Mouse (Mus musculus): ENCODE measurements around the gene Col8a1. TPM values are rescaled to one million over a fixed set of nuclear protein-coding genes. Genes with fewer than 3 reads are reported as not detected.
A peak's percentile ranks its signal among the peaks of the same experiment; 100 is the strongest.

The Col8a1 gene
- 11.6 and 15.7 TPM in 2 replicates for polyA plus RNA-seq (2015; fragmentation: Nextera tagmentation; extraction: Ambion mirVana)

DNA sequence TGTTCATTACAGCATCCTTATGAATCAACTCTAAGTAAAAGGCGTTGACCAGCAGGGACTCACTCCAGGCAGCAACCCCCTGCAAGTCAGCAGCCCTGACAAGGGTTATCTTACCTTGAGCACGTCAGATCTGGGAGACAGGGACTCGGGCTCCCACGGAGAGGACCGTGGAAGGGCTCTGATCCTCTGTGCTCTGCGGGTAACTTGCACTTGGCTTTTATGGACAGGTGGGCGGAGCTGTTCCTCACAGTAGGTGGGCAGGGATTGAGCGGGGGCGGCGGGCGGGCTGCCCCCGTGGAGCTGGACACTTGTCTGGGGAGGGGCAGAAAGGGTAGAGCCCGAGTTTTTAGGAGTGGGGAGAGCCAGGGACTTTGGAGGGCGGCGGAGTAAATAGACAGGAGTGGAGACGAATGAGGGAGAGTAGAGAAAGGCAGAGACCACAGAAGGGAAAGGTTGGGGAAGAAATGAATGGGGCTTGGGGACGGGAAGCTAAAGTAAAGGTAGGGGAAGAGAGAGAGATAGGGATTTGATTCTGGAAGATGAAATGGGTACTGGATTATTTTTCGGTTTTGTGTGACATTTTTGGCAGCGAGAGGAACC, at the start of gene Col8a1:
TSS of gene Col8a1 (minus strand) at position 212 of the 600 bp plus-strand sequence.
- peak within 1 kb of the TSS; percentile 40 for H3K4me3 ChIP-seq (replicated peaks)
- peaks cover 3% of the 10 kb centered on the region; the same call in 1 of the 2 replicates for H3K27me3 ChIP-seq (replicated peaks)
- H3K36me3 ChIP-seq = no peaks in the 10 kb centered on the region
- H3K27ac ChIP-seq = no peak within 1 kb of the TSS
- H3K9ac ChIP-seq = peak within 1 kb of the TSS; percentile 6; the same call in 1 of the 2 replicates
- peaks cover 12% of the 10 kb centered on the region; the same call in 1 of the 2 replicates for H3K4me1 ChIP-seq
- WGBS = 3% methylated on average over 19 of the region's 19 CpGs
- peak within 1 kb of the TSS; percentile 74 for H3K4me2 ChIP-seq
- H3K9me3 ChIP-seq = no peaks in the 10 kb centered on the region
- no peak for ATAC-seq (ENCODE audit: insufficient read depth, low FRiP score, low read depth)

DNA sequence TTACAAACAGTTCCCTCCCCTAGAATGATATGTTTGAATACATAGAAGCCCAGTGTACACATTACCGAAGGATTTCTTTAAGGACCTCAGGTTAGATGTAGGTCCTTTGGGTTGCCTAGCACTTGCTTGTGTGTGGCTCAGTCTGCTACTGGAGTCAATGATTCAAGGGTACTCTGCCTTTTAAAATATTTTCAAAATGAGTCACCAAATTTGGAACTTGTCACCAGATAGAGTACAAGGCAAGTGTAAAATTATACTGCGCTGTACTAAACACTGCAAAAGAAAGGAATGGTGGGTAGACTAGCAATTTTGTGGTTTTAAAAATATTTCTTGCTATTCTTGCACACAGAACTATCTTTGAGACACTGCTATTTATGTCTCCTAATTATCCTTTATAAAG, 47.3 kb upstream of the Col8a1 start:
- no peaks in the 10 kb centered on the region for H3K9me3 ChIP-seq
- no peak overlapping the region for H3K4me3 ChIP-seq (replicated peaks)
- H3K27ac ChIP-seq = no peak overlapping the region
- 87% methylated on average over 2 of the region's 2 CpGs for WGBS
- H3K4me1 ChIP-seq = no peaks in the 10 kb centered on the region
- no peak overlapping the region for H3K4me2 ChIP-seq
- ATAC-seq (ENCODE audit: insufficient read depth, low FRiP score, low read depth) = no peak
- no peaks in the 10 kb centered on the region for H3K27me3 ChIP-seq (replicated peaks)
- H3K36me3 ChIP-seq = no peaks in the 10 kb centered on the region
- no peak overlapping the region for H3K9ac ChIP-seq

DNA sequence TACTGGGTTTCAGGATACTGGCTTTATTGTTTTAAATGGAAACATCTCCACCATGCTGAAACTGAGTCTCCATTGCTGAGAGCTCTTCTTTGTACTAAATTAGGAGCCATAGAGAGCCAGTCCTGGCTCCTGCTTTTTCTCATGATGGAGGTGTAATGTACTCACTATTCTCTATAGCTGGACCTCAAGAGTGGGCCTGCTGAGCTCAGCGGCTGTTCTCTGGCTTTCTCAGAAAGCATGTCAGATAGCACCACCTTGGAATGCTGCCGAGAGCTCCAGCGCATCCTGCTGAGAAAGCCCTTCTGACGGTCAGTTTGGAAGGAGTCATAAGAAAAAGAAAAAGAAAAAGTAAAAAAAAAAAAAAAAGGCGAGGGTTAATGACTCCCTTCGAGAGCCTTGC, 41.8 kb upstream of the Col8a1 start:
- Histone ChIP-seq H3K4me2 (no peak overlapping the region), H3K27me3 (replicated peaks) (no peaks in the 10 kb centered on the region), H3K4me1 (no peaks in the 10 kb centered on the region), H3K36me3 (no peaks in the 10 kb centered on the region), H3K27ac (no peak overlapping the region), H3K9me3 (no peaks in the 10 kb centered on the region), H3K9ac (no peak overlapping the region), H3K4me3 (replicated peaks) (no peak overlapping the region)
- no peak for ATAC-seq (ENCODE audit: insufficient read depth, low FRiP score, low read depth)
- WGBS = 72% methylated on average over 6 of the region's 6 CpGs

DNA sequence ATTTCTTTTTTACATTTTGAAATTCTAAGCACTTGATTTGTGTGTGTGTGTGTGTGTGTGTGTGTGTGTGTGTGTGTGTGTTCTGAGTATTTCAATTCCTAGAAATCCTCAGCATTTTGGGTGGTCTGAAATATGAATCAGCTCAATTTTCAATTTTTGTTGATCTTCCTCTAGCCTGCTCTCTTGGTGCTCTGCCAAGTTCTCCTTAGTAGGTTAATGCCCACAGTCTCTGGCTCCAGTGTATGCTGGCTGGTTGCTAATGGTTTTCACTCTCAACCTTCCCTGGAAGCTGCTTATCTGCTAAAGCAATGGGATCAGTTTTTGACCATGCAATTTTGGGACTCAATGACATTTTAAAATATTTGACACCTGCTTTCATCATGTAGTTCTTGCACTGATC, 24.5 kb upstream of the Col8a1 start:
- no peaks in the 10 kb centered on the region for H3K9me3 ChIP-seq
- no peak overlapping the region for H3K27ac ChIP-seq
- H3K4me2 ChIP-seq = no peak overlapping the region
- no peaks in the 10 kb centered on the region for H3K27me3 ChIP-seq (replicated peaks)
- no peaks in the 10 kb centered on the region for H3K36me3 ChIP-seq
- H3K4me1 ChIP-seq = no peaks in the 10 kb centered on the region
- H3K9ac ChIP-seq = no peak overlapping the region
- H3K4me3 ChIP-seq (replicated peaks) = no peak overlapping the region
- no peak for ATAC-seq (ENCODE audit: insufficient read depth, low FRiP score, low read depth)

DNA sequence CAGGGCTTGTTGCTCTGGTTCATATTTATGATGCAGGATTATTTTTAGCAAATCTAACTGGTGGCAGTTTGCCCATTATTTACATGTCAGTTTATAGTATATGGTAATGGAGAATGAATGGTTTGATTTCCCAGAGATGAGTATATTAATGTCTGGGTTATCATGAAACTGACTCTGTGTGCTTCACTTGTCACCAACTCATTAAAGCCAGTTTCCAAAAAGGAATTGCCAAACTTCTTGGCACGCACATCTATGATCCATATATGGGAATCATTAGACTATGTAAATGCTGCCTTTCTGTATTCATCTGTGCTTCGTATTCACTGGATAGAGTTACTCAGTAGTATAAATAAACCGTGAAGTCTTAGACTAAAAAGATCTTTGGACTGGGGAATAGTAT, 11.1 kb upstream of the Col8a1 start:
- Histone ChIP-seq H3K36me3 (no peaks in the 10 kb centered on the region), H3K4me3 (replicated peaks) (no peak overlapping the region), H3K9me3 (no peaks in the 10 kb centered on the region), H3K9ac (no peak overlapping the region), H3K27ac (no peak overlapping the region), H3K4me2 (no peak overlapping the region), H3K27me3 (replicated peaks) (no peaks in the 10 kb centered on the region), H3K4me1 (no peaks in the 10 kb centered on the region)
- no peak for ATAC-seq (ENCODE audit: insufficient read depth, low FRiP score, low read depth)
- 67% methylated on average over 3 of the region's 3 CpGs for WGBS

DNA sequence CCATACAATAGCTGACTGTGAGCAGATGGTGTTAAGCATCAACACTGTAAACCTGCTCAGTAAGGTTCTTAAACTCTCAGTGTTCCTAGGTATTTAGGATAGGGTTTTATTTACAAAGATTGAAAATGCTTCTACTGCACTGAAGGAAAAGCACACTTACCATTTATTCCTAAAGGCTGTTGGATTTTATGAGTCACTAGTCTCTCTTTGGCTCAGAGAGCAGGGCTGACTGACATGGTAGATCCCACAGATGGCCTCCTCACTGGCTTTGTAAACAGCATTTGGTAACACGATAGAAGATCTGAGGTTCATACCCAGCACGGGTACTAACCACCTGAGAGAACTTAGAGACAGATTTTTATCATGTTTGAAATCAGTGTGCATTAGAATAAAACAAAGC, 5.3 kb upstream of the Col8a1 start:
- Histone ChIP-seq H3K27ac (no peak overlapping the region), H3K4me3 (replicated peaks) (no peak overlapping the region), H3K9me3 (no peaks in the 10 kb centered on the region), H3K9ac (no peak overlapping the region), H3K27me3 (replicated peaks) (no peaks in the 10 kb centered on the region), H3K4me2 (no peak overlapping the region), H3K36me3 (no peaks in the 10 kb centered on the region), H3K4me1 (peaks cover 6% of the 10 kb centered on the region; the same call in 1 of the 2 replicates)
- 60% methylated on average over 2 of the region's 2 CpGs for WGBS
- no peak for ATAC-seq (ENCODE audit: insufficient read depth, low FRiP score, low read depth)

DNA sequence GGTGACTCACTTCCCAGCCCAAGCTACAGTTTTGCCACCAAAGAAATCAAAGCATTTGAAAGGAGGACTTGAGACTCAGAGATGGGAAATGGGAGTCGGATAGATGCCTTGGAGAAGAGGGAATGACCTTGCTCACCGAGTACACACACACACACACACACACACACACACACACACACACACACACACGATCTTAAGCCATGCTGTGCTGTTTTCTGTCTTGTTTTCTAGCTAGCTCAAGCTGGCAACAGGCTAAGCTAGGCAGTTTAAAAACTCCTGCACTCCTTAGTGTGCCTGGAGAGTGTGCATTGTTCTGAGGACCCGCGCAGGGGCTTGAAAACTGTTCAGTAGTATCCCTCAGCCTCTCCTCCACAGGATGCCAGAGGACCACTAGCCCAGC, 1.2 kb upstream of the Col8a1 start:
- no peak overlapping the region for H3K27ac ChIP-seq
- H3K36me3 ChIP-seq = no peaks in the 10 kb centered on the region
- H3K9me3 ChIP-seq = no peaks in the 10 kb centered on the region
- no peak overlapping the region for H3K9ac ChIP-seq
- WGBS = 50% methylated on average over 5 of the region's 5 CpGs
- peaks cover 3% of the 10 kb centered on the region; the same call in 1 of the 2 replicates for H3K27me3 ChIP-seq (replicated peaks)
- H3K4me3 ChIP-seq (replicated peaks) = no peak overlapping the region
- H3K4me1 ChIP-seq = peaks cover 12% of the 10 kb centered on the region; the same call in 1 of the 2 replicates
- H3K4me2 ChIP-seq = peak overlapping the region; percentile 74
- no peak for ATAC-seq (ENCODE audit: insufficient read depth, low FRiP score, low read depth)

DNA sequence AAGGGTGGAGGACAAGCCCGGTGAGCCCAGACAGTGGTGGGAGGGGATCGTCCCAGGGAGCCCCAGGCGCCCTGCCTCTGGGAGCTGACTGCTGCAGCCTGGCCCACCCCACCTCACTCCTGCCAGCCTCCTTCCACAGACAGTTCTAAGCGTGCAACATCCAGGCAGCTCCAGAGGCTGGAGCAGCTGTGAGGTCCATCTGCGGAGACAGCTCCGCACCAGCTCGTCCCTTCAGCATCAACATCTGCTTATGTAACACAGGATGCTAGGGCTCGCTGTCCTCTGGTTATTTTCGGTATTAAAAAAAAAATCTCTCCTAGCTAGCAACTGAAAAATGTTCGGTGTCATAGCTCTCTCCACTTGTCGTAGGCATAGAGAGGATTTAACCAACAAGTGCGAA, 704 bp upstream of the Col8a1 start:
- 0 out of 2 replicates have a peak overlapping the region, but pooled peaks have one; percentile 6 for H3K9ac ChIP-seq
- ATAC-seq (ENCODE audit: insufficient read depth, low FRiP score, low read depth) = peak; percentile 50
- H3K4me3 ChIP-seq (replicated peaks) = peak overlapping the region; percentile 40
- no peaks in the 10 kb centered on the region for H3K9me3 ChIP-seq
- no peaks in the 10 kb centered on the region for H3K36me3 ChIP-seq
- peak overlapping the region; percentile 74 for H3K4me2 ChIP-seq
- WGBS = 14% methylated on average over 12 of the region's 12 CpGs
- H3K27me3 ChIP-seq (replicated peaks) = peaks cover 3% of the 10 kb centered on the region; the same call in 1 of the 2 replicates
- H3K4me1 ChIP-seq = peaks cover 12% of the 10 kb centered on the region; the same call in 1 of the 2 replicates
- H3K27ac ChIP-seq = no peak overlapping the region

DNA sequence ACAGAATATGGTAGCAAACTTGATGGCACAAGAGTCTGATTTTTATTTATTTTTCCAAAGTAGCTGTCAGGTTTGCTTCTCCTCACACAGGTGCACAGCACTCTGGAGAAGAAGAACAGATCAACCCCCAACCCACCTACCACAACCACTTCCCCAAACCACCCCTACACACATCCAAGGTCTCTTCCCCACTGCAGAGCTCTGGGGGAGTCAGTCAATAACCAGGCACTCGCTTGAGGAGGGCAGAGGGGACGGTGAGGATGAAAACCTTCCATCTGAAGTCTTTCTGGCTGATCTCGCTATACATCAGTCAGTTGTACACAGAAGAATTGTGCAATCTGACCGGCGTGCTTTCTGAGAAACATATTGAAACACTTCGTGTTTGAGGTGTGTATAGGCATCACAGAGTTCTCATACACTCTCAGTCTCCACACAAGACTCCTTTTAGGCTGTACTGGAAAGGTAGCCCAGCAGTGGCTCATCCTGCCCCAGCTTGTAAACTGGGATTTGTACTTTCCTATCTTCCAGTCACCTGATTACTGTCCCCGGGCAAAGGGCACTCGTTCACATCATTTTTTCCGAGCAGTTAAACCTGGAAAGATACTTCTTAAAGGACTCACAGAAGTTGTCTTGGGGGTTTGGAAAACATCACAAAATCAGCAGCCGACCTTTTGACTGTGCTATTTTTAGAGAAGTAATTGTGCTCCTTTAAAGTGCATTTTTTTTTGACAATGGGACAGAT, 827 bp downstream of the Col8a1 start:
- no peak for ATAC-seq (ENCODE audit: insufficient read depth, low FRiP score, low read depth)
- Histone ChIP-seq H3K9ac (no peak overlapping the region), H3K36me3 (no peaks in the 10 kb centered on the region), H3K4me3 (replicated peaks) (peak overlapping the region; percentile 9), H3K27ac (no peak overlapping the region), H3K9me3 (no peaks in the 10 kb centered on the region), H3K4me2 (peak overlapping the region; percentile 74; the same call in 1 of the 2 replicates), H3K27me3 (replicated peaks) (peaks cover 3% of the 10 kb centered on the region; the same call in 1 of the 2 replicates), H3K4me1 (peaks cover 12% of the 10 kb centered on the region; the same call in 1 of the 2 replicates)
- 48% methylated on average over 10 of the region's 10 CpGs for whole genome bisulfite sequencing

DNA sequence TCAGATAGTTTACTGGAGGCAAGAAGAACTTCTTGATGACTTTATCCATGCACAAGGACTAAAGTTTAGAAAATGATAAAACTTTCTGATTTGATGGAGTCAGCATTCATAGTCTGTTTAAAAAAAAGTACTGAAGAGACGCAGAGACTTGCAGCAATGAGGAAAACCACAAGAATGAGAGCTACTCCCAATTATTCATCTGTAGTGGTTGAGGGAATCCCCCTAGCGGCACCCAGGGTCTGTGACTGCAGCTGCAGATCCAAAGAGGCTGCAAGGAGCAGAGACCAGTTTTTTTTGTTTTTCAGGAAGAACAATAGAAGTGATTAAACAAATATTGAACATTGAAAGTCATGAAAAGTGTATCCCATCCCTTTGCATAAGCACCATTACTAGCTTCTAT, 4.0 kb downstream of the Col8a1 start:
- ATAC-seq (ENCODE audit: insufficient read depth, low FRiP score, low read depth) = no peak
- Histone ChIP-seq H3K4me2 (no peak overlapping the region), H3K9ac (no peak overlapping the region), H3K9me3 (no peaks in the 10 kb centered on the region), H3K36me3 (no peaks in the 10 kb centered on the region), H3K27ac (no peak overlapping the region), H3K4me3 (replicated peaks) (no peak overlapping the region), H3K27me3 (replicated peaks) (peaks cover 3% of the 10 kb centered on the region; the same call in 1 of the 2 replicates), H3K4me1 (peaks cover 12% of the 10 kb centered on the region; the same call in 1 of the 2 replicates)
- 39% methylated on average over 2 of the region's 2 CpGs for WGBS

DNA sequence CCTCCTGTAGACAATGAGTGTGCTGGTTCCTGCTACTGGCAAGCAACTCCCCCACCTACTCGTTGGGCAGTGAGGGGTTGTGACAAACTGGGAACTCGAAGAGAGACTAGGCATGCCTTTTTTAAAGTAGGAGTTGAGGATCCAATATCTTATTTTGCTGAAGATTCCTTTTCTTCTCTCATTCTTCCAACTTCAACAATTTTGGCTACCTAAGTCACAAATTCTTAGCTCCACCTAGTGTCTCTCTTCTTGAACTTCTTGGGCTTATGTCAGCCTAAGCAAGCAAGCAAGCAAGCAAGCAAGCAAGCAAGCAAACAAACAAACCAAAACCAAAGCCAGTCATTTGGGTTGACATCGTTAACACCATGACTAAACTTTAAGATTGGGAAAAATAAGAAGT, 6.4 kb downstream of the Col8a1 start:
- no peak overlapping the region for H3K4me2 ChIP-seq
- no peaks in the 10 kb centered on the region for H3K9me3 ChIP-seq
- no peaks in the 10 kb centered on the region for H3K4me1 ChIP-seq
- 55% methylated on average over 3 of the region's 3 CpGs for WGBS
- H3K36me3 ChIP-seq = no peaks in the 10 kb centered on the region
- H3K27me3 ChIP-seq (replicated peaks) = no peaks in the 10 kb centered on the region; the same call in 1 of the 2 replicates
- no peak overlapping the region for H3K4me3 ChIP-seq (replicated peaks)
- no peak overlapping the region for H3K9ac ChIP-seq
- ATAC-seq (ENCODE audit: insufficient read depth, low FRiP score, low read depth) = no peak
- no peak overlapping the region for H3K27ac ChIP-seq

DNA sequence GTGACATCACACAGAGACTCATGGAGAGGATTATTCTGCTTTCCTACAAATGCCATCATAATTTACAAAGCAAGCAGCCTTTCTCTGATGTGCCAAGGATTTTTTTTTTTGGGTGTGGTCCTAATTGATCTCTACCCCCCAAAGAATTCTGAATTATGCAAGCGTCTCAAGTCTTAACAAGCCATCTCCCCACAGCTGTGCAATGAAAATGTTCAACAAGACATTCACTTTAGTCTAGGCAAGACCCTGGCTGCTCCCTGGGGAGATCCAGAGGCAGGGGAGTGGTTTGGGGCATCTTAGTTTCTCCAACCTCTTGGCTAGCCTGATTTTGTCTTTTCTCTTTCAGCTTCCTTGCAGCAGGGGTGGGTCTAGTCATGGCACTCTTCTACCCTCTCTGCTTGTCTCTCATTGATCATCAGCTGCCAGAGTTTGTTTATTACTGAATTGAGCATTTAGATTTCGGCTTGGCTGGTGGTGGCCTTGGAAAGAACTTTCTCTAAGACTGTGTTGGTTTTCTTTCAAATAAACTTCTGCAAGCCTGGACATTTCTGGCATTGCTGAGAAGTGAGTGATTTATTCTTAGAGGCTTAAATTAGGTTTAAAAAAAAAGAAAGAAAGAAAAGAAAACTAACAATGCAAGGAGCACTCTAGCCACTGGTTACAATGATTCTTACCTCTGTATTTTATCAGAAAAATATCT, 7.0 kb downstream of the Col8a1 start:
- H3K36me3 ChIP-seq = no peaks in the 10 kb centered on the region
- H3K4me1 ChIP-seq = no peaks in the 10 kb centered on the region
- no peak overlapping the region for H3K4me2 ChIP-seq
- no peaks in the 10 kb centered on the region for H3K9me3 ChIP-seq
- 49% methylated on average over 2 of the region's 2 CpGs for WGBS
- H3K9ac ChIP-seq = no peak overlapping the region
- H3K27ac ChIP-seq = peak overlapping the region; percentile 62
- no peak for ATAC-seq (ENCODE audit: insufficient read depth, low FRiP score, low read depth)
- no peak overlapping the region for H3K4me3 ChIP-seq (replicated peaks)
- no peaks in the 10 kb centered on the region; the same call in 1 of the 2 replicates for H3K27me3 ChIP-seq (replicated peaks)

All from stomach, embryonic 15.5 days (tissue).